Comparison of ENCODE assay signal across 8 mouse cellular contexts in genomic region chr2:119675215-119675784, GRCm38 (mm10). TPM values are rescaled to one million over a fixed set of nuclear protein-coding genes. Genes with fewer than 3 reads are reported as not detected.
DNase-seq lines count a peak whose midpoint lies in the region; ATAC-seq and TF ChIP-seq lines count a peak whose summit lies in the region.

No protein-coding gene starts in this region.

- H3K36me3 ChIP-seq in hindbrain, embryonic 13.5 days = no peaks in the 10 kb centered on the region

- H3K9ac ChIP-seq in hindbrain, embryonic 13.5 days = peak overlapping the region; percentile 97

- TF ChIP-seq CTCF in cerebellum, adult 2 months (IDR thresholded peaks at IDR 0.05; ENCODE audit: borderline replicate concordance, insufficient read depth, low read depth, low read length) = no peak

- no peaks in the 10 kb centered on the region for H3K9me3 ChIP-seq in hindbrain, embryonic 13.5 days

- 1% methylated on average over 39 of the region's 39 CpGs for WGBS in cerebellum, adult 2 months
- under 1% methylated on average over 38 of the region's 39 CpGs for WGBS in hindbrain, embryonic 13.5 days

- DNase-seq in cerebellum, adult 2 months = no peak
- DNase-seq in cerebellum, postnatal 4 days (ENCODE audit: low spot score in 2 of 2) = no peak
- peak; percentile 52 for DNase-seq in 3T3-L1 (ENCODE audit: low read depth, low spot score)
- no peak for DNase-seq in adipocyte (ENCODE audit: low spot score)
- DNase-seq in cerebellum, postnatal 14 days = no peak

- H3K27me3 ChIP-seq in cerebellum, adult 2 months (ENCODE audit: control insufficient read depth, insufficient read depth, low read length) = no peaks in the 10 kb centered on the region
- peaks cover 4% of the 10 kb centered on the region; the same call in 1 of the 2 replicates for H3K27me3 ChIP-seq in hindbrain, embryonic 13.5 days

- TF ChIP-seq POLR2A in cerebellum, adult 2 months (IDR thresholded peaks at IDR 0.05; ENCODE audit: borderline replicate concordance, insufficient read depth, low read length) = no peak

- H3K4me3 ChIP-seq in cerebellum, adult 2 months (replicated peaks; ENCODE audit: insufficient read depth, low read depth, low read length) = peak overlapping the region; percentile 93
- H3K4me3 ChIP-seq in hindbrain, embryonic 13.5 days = peak overlapping the region; percentile 82

- H3K4me1 ChIP-seq in cerebellum, adult 2 months (ENCODE audit: control insufficient read depth, insufficient read depth, low read length) = no peaks in the 10 kb centered on the region; the same call in 1 of the 2 replicates
- H3K4me1 ChIP-seq in hindbrain, embryonic 13.5 days (replicated peaks) = peaks cover 32% of the 10 kb centered on the region

- H3K27ac ChIP-seq in cerebellum, adult 2 months (ENCODE audit: insufficient read depth, low read length) = 0 out of 2 replicates have a peak overlapping the region, but pooled peaks have one; percentile 8
- peak overlapping the region; percentile 84 for H3K27ac ChIP-seq in hindbrain, embryonic 13.5 days

- H3K4me2 ChIP-seq in hindbrain, embryonic 13.5 days = peak overlapping the region; percentile 88

- ATAC-seq in common myeloid progenitor, adult 5-6 weeks (replicated peaks; ENCODE audit: low read depth, poor library complexity, severe bottlenecking) = peak; percentile 67
- ATAC-seq in hindbrain, embryonic 13.5 days (ENCODE audit: low FRiP score) = peak; percentile 90
- peak; percentile 60 for ATAC-seq in megakaryocyte, adult 5-6 weeks (ENCODE audit: poor library complexity, severe bottlenecking)

RNA-seq across cellular contexts. Expression of gene Rtf1, which starts 0.4 kb away (rescaled TPM):
- 29.5 and 32.5 TPM in 2 replicates for polyA plus RNA-seq in cerebellum, adult 2 months (2012; rRNA removed)
- 42.6 and 48.0 TPM in 2 replicates for total RNA-seq in common myeloid progenitor, adult 5-6 weeks (2017)
- 71.2 and 74.3 TPM in 2 replicates for polyA plus RNA-seq in hindbrain, embryonic 13.5 days (2015; fragmentation: Nextera tagmentation; extraction: Ambion mirVana)
- 29.7 and 32.6 TPM in 2 replicates for total RNA-seq in megakaryocyte, adult 5-6 weeks (2015)
- total RNA-seq in megakaryocyte, adult 5-6 weeks (2017) = 26.7 and 27.0 TPM in 2 replicates

RNA-seq across cellular contexts. Expression of gene Ndufaf1, which starts 12.7 kb away (rescaled TPM):
- 24.7 and 28.0 TPM in 2 replicates for polyA plus RNA-seq in cerebellum, adult 2 months (2012; rRNA removed)
- total RNA-seq in common myeloid progenitor, adult 5-6 weeks (2017) = 18.6 and 21.1 TPM in 2 replicates
- 43.0 and 43.2 TPM in 2 replicates for polyA plus RNA-seq in hindbrain, embryonic 13.5 days (2015; fragmentation: Nextera tagmentation; extraction: Ambion mirVana)
- 15.8 and 16.4 TPM in 2 replicates for total RNA-seq in megakaryocyte, adult 5-6 weeks (2015)
- total RNA-seq in megakaryocyte, adult 5-6 weeks (2017) = 8.8 and 13.0 TPM in 2 replicates

RNA-seq across cellular contexts. Expression of gene Oip5, which starts 57.0 kb away (rescaled TPM):
- 0.39 and 0.41 TPM in 2 replicates for polyA plus RNA-seq in cerebellum, adult 2 months (2012; rRNA removed)
- 19.1 and 21.5 TPM in 2 replicates for total RNA-seq in common myeloid progenitor, adult 5-6 weeks (2017)
- polyA plus RNA-seq in hindbrain, embryonic 13.5 days (2015; fragmentation: Nextera tagmentation; extraction: Ambion mirVana) = 6.1 and 7.4 TPM in 2 replicates
- total RNA-seq in megakaryocyte, adult 5-6 weeks (2015) = 17.7 and 20.5 TPM in 2 replicates
- 15.3 and 17.2 TPM in 2 replicates for total RNA-seq in megakaryocyte, adult 5-6 weeks (2017)

RNA-seq across cellular contexts. Expression of gene Nusap1, which starts 57.2 kb away (rescaled TPM):
- 0.32 and 0.39 TPM in 2 replicates for polyA plus RNA-seq in cerebellum, adult 2 months (2012; rRNA removed)
- 89.7 and 98.6 TPM in 2 replicates for total RNA-seq in common myeloid progenitor, adult 5-6 weeks (2017)
- polyA plus RNA-seq in hindbrain, embryonic 13.5 days (2015; fragmentation: Nextera tagmentation; extraction: Ambion mirVana) = 18.8 and 19.6 TPM in 2 replicates
- total RNA-seq in megakaryocyte, adult 5-6 weeks (2015) = 144 and 159 TPM in 2 replicates
- total RNA-seq in megakaryocyte, adult 5-6 weeks (2017) = 156 and 168 TPM in 2 replicates
